Mouse (Mus musculus): ENCODE measurements around the gene Tjp3. TPM values are rescaled to one million over a fixed set of nuclear protein-coding genes. Genes with fewer than 3 reads are reported as not detected.

Gene Tjp3
- polyA plus RNA-seq, 1 experiment, result 4.9 TPM

DNA sequence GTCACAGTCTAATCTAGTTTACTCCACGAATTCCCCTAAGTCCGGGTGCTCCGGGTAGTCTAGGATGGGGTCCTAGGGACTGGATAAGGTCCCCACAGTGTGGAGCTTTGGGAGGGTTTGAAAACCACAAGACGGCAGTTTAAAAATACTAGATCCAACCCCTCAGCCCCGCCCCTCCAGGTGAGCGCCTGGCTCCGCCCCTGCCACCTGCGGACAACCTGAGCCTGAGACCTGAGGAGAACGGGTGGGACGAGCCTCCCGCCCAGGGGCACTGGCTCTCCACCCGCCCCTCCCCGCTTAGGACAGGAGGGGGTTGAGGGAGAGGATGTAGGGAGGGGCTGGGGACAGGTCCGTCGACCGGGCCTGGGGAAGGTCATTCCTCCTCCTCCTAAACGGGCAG, 6.7 kb downstream of the Tjp3 start:
- TF ChIP-seq POLR2A (IDR thresholded peaks at IDR 0.05; ENCODE audit: borderline replicate concordance, extremely low read depth, insufficient read depth, insufficient read length, poor library complexity, severe bottlenecking), result no peak
- no peak for TF ChIP-seq CTCF (IDR thresholded peaks at IDR 0.05; ENCODE audit: borderline replicate concordance, extremely low read depth, insufficient read depth, insufficient read length)
- DNase-seq (ENCODE audit: low read depth), result no peak

DNA sequence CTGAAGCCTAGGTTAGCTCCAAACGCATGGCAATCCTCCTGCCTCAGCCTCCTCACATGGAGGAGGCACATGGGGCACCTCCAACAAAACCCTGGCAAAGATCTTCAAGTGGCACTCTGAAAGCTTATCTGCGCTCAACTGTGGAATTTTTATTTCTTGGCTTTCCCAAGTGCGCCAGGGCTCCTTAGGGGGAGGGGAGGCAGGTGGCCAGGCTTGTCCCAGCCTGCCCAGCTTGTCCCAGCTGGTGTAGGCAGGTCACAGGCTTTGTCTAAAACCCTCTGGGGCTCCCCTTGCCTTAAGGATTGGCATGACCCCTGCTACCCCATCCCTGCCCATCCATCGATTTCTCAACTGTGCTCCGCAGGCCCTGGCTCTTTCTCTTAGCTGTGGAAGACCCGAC, 7.2 kb downstream of the Tjp3 start:
- DNase-seq (ENCODE audit: low read depth), result no peak
- TF ChIP-seq POLR2A (IDR thresholded peaks at IDR 0.05; ENCODE audit: borderline replicate concordance, extremely low read depth, insufficient read depth, insufficient read length, poor library complexity, severe bottlenecking) (no peak), CTCF (IDR thresholded peaks at IDR 0.05; ENCODE audit: borderline replicate concordance, extremely low read depth, insufficient read depth, insufficient read length) (no peak)

DNA sequence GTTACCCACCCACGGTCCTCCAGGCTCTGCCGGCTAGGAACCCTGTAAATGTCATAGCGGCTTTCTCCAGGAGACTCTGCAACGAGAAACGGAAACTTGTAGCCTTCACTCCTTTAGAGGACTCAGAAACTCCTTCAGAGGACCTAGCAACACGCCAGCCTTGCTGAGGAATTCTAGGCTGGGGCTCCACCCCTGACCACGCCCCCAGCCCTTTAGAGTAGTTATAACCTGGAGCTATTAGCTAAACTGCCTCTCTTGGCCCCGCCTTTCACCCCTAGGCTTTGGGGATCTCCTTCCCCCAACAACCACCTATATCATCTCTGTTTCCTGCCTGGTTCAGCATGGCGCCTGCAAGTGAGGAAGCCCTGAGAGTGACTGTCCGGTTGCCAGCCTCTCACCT, 11.9 kb downstream of the Tjp3 start:
- no peak for DNase-seq (ENCODE audit: low read depth)
- TF ChIP-seq CTCF (IDR thresholded peaks at IDR 0.05; ENCODE audit: borderline replicate concordance, extremely low read depth, insufficient read depth, insufficient read length) (no peak), POLR2A (IDR thresholded peaks at IDR 0.05; ENCODE audit: borderline replicate concordance, extremely low read depth, insufficient read depth, insufficient read length, poor library complexity, severe bottlenecking) (no peak)

DNA sequence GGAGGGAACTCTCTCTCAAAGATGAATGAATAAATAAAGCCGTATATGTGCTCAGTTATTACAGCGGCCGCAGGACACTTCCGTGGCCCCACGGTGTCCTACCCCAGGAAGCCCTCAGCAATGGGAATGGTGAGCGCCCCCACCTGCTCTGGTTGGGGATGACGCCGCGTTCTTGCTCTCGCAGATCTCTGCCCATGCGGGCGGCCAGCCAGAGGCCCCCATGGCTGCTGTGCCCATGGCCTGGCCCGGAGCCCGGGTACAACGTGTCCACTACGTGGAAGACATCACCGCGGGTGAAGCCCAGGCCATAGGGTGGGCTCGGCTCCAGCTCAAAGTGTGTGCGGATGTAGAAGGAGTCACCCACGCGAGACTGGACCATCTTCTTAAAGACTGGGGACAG, 13.7 kb downstream of the Tjp3 start:
- TF ChIP-seq CTCF (IDR thresholded peaks at IDR 0.05; ENCODE audit: borderline replicate concordance, extremely low read depth, insufficient read depth, insufficient read length) (no peak), POLR2A (IDR thresholded peaks at IDR 0.05; ENCODE audit: borderline replicate concordance, extremely low read depth, insufficient read depth, insufficient read length, poor library complexity, severe bottlenecking) (no peak)
- DNase-seq (ENCODE audit: low read depth), result no peak

DNA sequence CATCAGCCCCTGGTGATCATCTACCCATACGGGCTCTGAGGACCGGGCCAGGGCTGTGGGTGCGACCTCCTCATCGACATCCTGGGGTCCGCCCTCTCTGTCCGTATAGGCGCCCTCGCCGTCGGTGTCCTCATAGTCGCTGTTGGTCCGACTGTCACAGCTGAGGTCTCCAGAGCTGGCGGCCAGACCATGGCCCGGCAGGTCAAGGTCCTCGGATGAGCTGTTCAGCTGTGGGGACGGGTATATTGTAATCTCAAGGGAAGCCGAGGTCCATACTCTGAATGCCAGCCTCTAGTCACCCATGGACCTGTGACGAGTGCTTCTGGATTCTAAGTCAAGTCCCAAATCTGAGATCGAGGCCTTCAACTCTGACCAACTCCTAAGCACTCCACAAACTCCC, 17.5 kb downstream of the Tjp3 start:
- TF ChIP-seq POLR2A (IDR thresholded peaks at IDR 0.05; ENCODE audit: borderline replicate concordance, extremely low read depth, insufficient read depth, insufficient read length, poor library complexity, severe bottlenecking) (no peak), CTCF (IDR thresholded peaks at IDR 0.05; ENCODE audit: borderline replicate concordance, extremely low read depth, insufficient read depth, insufficient read length) (no peak)
- no peak for DNase-seq (ENCODE audit: low read depth)

DNA sequence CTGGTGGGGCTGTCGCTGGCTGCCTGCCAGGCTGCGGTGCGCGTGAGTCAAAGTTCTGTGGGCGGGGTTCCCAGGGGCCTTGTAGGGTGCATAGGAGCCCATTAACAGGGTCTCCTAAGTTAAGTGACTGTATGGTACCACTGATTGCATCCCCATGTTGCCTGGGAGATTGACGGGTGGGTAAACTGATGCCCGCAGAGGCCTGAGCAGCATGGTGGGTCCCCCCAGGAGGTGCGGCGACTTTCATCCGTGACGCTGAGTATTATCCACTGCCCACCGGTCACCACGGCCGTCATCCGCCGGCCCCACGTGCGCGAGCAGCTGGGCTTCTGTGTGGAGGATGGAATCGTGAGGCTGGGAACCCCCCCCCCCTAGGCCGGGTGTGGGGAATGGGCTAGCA, 19.0 kb downstream of the Tjp3 start:
- no peak for DNase-seq (ENCODE audit: low read depth)
- no peak for TF ChIP-seq POLR2A (IDR thresholded peaks at IDR 0.05; ENCODE audit: borderline replicate concordance, extremely low read depth, insufficient read depth, insufficient read length, poor library complexity, severe bottlenecking)
- no peak for TF ChIP-seq CTCF (IDR thresholded peaks at IDR 0.05; ENCODE audit: borderline replicate concordance, extremely low read depth, insufficient read depth, insufficient read length)

DNA sequence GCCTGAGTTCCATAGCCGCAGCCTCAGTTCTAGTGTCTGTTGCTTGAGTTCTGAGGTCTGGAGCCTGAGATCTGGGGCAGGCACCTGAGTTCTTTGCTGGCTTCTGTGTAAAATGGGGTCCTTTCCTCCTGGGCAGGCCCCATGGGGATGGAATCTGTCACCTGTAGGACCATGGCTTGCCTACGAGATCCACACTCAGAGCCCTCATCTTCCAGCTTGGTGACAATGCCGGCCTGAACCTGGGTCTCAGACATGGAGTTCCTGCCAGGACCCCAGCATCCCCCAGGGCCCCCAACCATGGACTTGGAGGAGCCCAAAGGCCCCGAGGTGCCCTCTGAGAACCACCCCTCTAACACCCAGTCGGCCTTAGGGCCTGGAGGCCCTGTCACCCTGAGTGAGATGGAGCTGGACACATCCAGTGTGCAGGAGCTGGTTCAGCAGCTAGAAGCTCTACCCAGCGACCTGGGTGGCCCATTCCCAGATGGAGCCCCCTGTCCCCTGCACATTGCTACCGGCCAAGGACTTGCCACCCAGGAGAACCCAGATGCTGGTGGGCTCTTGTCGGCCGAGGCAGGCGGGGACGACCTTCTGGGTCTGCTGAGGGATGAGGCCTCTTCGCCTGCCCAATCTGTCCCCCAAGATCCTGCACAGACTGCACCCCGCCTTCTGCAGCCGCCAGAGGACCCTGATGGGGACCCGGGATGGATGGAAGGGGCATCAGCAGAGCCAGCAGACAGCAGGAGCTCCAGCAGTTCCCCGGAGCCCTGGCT, 22.6 kb downstream of the Tjp3 start:
- TF ChIP-seq CTCF (IDR thresholded peaks at IDR 0.05; ENCODE audit: borderline replicate concordance, extremely low read depth, insufficient read depth, insufficient read length) (no peak), POLR2A (IDR thresholded peaks at IDR 0.05; ENCODE audit: borderline replicate concordance, extremely low read depth, insufficient read depth, insufficient read length, poor library complexity, severe bottlenecking) (no peak)
- no peak for DNase-seq (ENCODE audit: low read depth)

DNA sequence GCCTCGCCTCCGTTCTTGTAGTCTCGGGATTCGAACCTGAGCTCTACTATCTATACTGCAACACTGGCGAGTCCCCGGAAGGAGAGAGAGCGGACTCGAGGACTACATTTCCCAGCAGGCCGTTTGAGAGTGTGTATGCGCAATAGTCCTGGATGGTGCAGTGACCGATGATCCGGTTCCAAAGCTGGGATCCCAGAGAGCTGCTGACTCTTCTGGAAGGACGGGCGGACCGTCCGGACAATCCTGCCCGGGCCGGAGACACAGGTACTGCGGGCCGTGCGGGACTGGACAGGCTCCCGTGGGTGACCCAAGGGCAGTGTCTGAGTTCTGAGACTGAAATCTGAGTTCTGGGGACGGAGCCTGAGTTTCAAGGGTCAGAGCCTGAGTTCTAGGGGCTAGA, 23.3 kb downstream of the Tjp3 start:
- DNase-seq (ENCODE audit: low read depth), result peak; percentile 93
- TF ChIP-seq POLR2A (IDR thresholded peaks at IDR 0.05; ENCODE audit: borderline replicate concordance, extremely low read depth, insufficient read depth, insufficient read length, poor library complexity, severe bottlenecking) (0 out of 2 replicates have a peak, but pooled peaks have one; percentile 6), CTCF (IDR thresholded peaks at IDR 0.05; ENCODE audit: borderline replicate concordance, extremely low read depth, insufficient read depth, insufficient read length) (no peak)

DNA sequence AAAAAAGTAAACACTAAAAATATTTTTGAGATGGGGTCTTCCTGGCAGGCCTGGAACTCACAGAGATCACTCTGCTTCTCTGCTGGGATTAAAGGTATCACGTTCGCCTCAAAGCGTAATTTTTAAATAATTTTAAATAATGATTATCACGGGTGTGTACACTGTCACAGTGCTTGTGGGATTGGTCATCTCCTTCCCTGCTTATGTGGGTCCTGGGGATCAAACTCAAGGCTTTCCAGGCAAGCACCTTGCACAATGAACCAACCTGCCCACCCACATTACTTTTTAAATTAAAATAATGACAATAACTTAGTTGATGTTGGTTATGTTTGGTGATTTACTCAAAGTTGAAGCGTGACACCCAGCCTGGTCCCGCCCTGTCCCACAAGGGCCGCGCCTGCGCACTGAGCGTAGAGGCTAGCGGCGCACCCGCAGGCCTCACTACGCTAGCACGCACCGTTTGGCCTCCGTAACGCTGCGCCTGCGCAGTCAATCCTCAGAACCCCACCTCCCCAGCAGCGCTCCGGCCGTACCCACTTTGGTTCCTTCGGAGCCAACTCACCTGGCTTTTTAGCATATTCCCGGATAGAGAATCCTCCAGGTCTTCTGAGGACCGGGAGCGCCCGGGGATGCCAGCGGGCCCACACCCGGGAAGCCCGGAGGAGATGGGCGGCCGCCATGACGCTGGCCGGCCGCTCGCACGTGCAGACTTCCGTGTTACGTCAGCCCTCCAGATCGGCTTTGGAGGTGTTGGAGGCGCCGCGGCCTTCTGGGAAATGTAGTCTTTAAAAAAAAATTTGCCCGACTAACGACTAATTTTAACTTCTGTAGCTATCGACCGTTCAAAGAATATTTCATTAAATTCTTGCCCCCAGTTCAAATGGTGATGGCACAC, 24.9 kb downstream of the Tjp3 start, which contains the start of the genes Mrpl54 and Apba3:
Gene Mrpl54 (minus strand): TSS at position 724 of the 895 bp plus-strand sequence.
Gene Apba3 (plus strand): TSS at position 750 of the 895 bp plus-strand sequence.
- no peak for TF ChIP-seq CTCF (IDR thresholded peaks at IDR 0.05; ENCODE audit: borderline replicate concordance, extremely low read depth, insufficient read depth, insufficient read length)
- peak; percentile 66; the same call in 1 of the 2 replicates for TF ChIP-seq POLR2A (IDR thresholded peaks at IDR 0.05; ENCODE audit: borderline replicate concordance, extremely low read depth, insufficient read depth, insufficient read length, poor library complexity, severe bottlenecking)
- peak; percentile 97 for DNase-seq (ENCODE audit: low read depth)

DNA sequence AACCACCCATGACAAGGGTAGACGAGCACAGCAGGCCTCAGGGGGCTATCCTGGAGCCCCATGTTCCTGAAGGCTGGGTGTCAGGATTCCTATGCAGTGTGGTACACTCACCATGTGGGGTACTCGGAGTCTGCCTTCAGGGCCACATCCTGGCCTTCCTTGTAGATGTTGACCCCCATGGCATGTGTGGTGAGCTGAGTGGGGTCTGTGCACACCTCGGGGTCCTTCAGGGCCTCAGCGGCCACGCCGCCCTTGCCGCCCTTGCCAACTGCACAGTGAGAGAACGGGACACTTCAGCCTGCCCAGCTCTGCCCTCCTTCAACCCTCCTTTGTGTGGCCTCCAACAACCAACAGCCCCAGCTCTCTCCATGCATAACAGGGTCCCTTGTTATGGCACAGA, 25.8 kb downstream of the Tjp3 start:
- TF ChIP-seq POLR2A (IDR thresholded peaks at IDR 0.05; ENCODE audit: borderline replicate concordance, extremely low read depth, insufficient read depth, insufficient read length, poor library complexity, severe bottlenecking) (no peak), CTCF (IDR thresholded peaks at IDR 0.05; ENCODE audit: borderline replicate concordance, extremely low read depth, insufficient read depth, insufficient read length) (no peak)

DNA sequence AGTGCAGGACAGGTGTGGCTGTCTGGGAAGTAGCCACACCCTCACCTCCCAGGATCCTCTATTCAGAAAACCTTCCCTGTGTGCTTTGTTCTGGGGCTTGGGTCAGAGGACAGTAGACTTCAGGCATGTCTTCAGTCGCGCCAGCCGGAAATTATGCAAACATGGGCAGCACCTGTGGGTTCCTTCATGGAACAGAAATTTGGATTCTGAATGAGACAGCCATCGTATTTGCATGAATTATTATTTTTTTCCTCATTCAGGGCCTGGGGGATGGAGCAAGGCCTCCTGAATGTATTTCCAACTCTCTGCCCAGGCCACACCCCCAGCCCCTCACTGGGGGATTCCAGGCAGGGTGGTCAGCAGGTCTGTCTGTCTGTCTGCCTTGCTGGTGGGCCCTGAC, 30.4 kb downstream of the Tjp3 start:
- DNase-seq (ENCODE audit: low read depth), result no peak
- TF ChIP-seq POLR2A (IDR thresholded peaks at IDR 0.05; ENCODE audit: borderline replicate concordance, extremely low read depth, insufficient read depth, insufficient read length, poor library complexity, severe bottlenecking) (no peak), CTCF (IDR thresholded peaks at IDR 0.05; ENCODE audit: borderline replicate concordance, extremely low read depth, insufficient read depth, insufficient read length) (no peak)

More for the DNA sequence above, 25.8 kb downstream of the Tjp3 start:
- no peak for DNase-seq (ENCODE audit: low read depth)

Data from brain, embryonic 14.5 days (tissue).